Mouse (Mus musculus): ENCODE results near the gene Ankef1. TPM values are rescaled to one million over a fixed set of nuclear protein-coding genes. Genes with fewer than 3 reads are reported as not detected.

The Ankef1 gene
- total and polyA plus RNA-seq, 3 experiments, result not detected

GRCm38 (mm10) chr2:136515501-136515900 is 13.8 kb downstream of the Ankef1 start:
- no peak overlapping the region for H3K4me3 ChIP-seq (replicated peaks in 1 of 3; ENCODE audit: low read depth in 2 of 3, low read length in 2 of 3, poor library complexity in 1 of 3)
- in situ Hi-C loops (cut with MboI; ENCODE audit: low pct_ligation_motif_present, low pct_unique_long_range_greater_than_20kb, low sequenced_read_pairs) (no loop called here), dilution Hi-C loops (cut with MboI; ENCODE audit: extremely low pct_ligation_motif_present, extremely low pct_unique_long_range_greater_than_20kb, low sequenced_read_pairs) (no loop called here)
- no peak overlapping the region for H3K4me2 ChIP-seq (ENCODE audit: insufficient read depth, low read depth, poor library complexity, severe bottlenecking)
- no peaks in the 10 kb centered on the region for H3K27me3 ChIP-seq (replicated peaks)
- no peaks in the 10 kb centered on the region for H3K4me1 ChIP-seq (ENCODE audit: control insufficient read depth in 1 of 2, insufficient read depth in 2 of 2)
- no peak overlapping the region for H3K27ac ChIP-seq (ENCODE audit: insufficient read depth, low read depth)
- TF ChIP-seq UBTF (IDR thresholded peaks at IDR 0.05; ENCODE audit: low read depth, low read length) (no peak), RCOR1 (conservative IDR thresholded peaks at IDR 0.05; ENCODE audit: low read depth, low read length) (no peak), MYC (IDR thresholded peaks at IDR 0.05; ENCODE audit: low read depth, low read length) (no peak)
- no peak overlapping the region for H3K9ac ChIP-seq (ENCODE audit: insufficient read depth, low read depth)
- no peaks in the 10 kb centered on the region for H3K36me3 ChIP-seq (replicated peaks in 1 of 2; ENCODE audit: control insufficient read depth in 1 of 2, insufficient read depth in 1 of 2, low read length in 1 of 2)
- H3K9me3 ChIP-seq (replicated peaks; ENCODE audit: low read length), result peaks cover 10% of the 10 kb centered on the region
- no peaks in the 10 kb centered on the region for H3K79me2 ChIP-seq (replicated peaks; ENCODE audit: control insufficient read depth, extremely low read depth, insufficient read depth, poor library complexity, severe bottlenecking)
- no peak for DNase-seq (ENCODE audit: extremely low read depth)

DNA sequence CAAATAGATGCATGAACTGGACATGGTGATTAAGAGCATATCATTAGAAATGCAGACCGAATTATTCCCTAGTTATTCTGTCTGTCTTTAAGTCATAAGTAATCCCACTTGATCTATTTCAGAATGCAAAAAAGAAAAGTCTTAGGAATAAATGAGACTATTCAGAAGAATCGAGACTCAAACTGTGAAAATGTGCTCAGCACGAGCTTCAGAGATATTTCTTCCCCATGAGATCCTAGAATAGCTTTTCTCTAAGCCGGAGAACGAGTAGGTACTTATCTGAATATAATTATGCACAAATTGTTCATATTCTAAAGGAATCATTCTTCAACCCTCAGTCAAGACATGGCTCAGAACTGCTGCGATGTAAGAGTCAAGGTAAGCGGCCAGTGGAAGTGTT is 27.2 kb downstream of the Ankef1 start:
- H3K4me2 ChIP-seq (ENCODE audit: insufficient read depth, low read depth, poor library complexity, severe bottlenecking), result no peak overlapping the region
- H3K4me3 ChIP-seq (replicated peaks in 1 of 3; ENCODE audit: low read depth in 2 of 3, low read length in 2 of 3, poor library complexity in 1 of 3), result no peak overlapping the region
- no peaks in the 10 kb centered on the region for H3K27me3 ChIP-seq (replicated peaks)
- H3K9ac ChIP-seq (ENCODE audit: insufficient read depth, low read depth), result no peak overlapping the region
- no peaks in the 10 kb centered on the region for H3K79me2 ChIP-seq (replicated peaks; ENCODE audit: control insufficient read depth, extremely low read depth, insufficient read depth, poor library complexity, severe bottlenecking)
- no peak for DNase-seq (ENCODE audit: extremely low read depth)
- peaks cover 12% of the 10 kb centered on the region for H3K9me3 ChIP-seq (replicated peaks; ENCODE audit: low read length)
- in situ Hi-C loops (cut with MboI; ENCODE audit: low pct_ligation_motif_present, low pct_unique_long_range_greater_than_20kb, low sequenced_read_pairs) (no loop called here), dilution Hi-C loops (cut with MboI; ENCODE audit: extremely low pct_ligation_motif_present, extremely low pct_unique_long_range_greater_than_20kb, low sequenced_read_pairs) (no loop called here)
- H3K4me1 ChIP-seq (ENCODE audit: control insufficient read depth in 1 of 2, insufficient read depth in 2 of 2), result no peaks in the 10 kb centered on the region
- no peaks in the 10 kb centered on the region for H3K36me3 ChIP-seq (replicated peaks in 1 of 2; ENCODE audit: control insufficient read depth in 1 of 2, insufficient read depth in 1 of 2, low read length in 1 of 2)
- H3K27ac ChIP-seq (ENCODE audit: insufficient read depth, low read depth), result no peak overlapping the region
- TF ChIP-seq SMC3 (IDR thresholded peaks at IDR 0.05; ENCODE audit: low read depth, low read length) (no peak), GABPA (IDR thresholded peaks at IDR 0.05; ENCODE audit: insufficient replicate concordance, low read depth, low read length) (no peak), KAT2A (IDR thresholded peaks at IDR 0.05; ENCODE audit: insufficient replicate concordance, low read length) (no peak), MAZ (IDR thresholded peaks at IDR 0.05; ENCODE audit: low read depth, low read length) (no peak), E2F4 (IDR thresholded peaks at IDR 0.05; ENCODE audit: insufficient replicate concordance, low read depth, low read length) (no peak), TCF12 (IDR thresholded peaks at IDR 0.05; ENCODE audit: low read depth, low read length) (no peak), NRF1 (IDR thresholded peaks at IDR 0.05; ENCODE audit: low read depth, low read length) (no peak), TBP (conservative IDR thresholded peaks at IDR 0.05; ENCODE audit: low read depth, low read length) (no peak), RAD21 (IDR thresholded peaks at IDR 0.05; ENCODE audit: low read depth, low read length) (no peak), CHD2 (IDR thresholded peaks at IDR 0.05; ENCODE audit: low read length) (no peak), JUN (IDR thresholded peaks at IDR 0.05; ENCODE audit: insufficient read depth, low read depth, low read length) (no peak), HCFC1 (IDR thresholded peaks at IDR 0.05; ENCODE audit: low read depth, low read length) (no peak), POLR2AphosphoS2 (IDR thresholded peaks at IDR 0.05; ENCODE audit: low read depth, low read length) (no peak)
